Mouse (Mus musculus) ES-CJ7 (cell line): ENCODE results near the gene Glb1l3.

ENCODE experiments used
- DNase-seq: peaks from one replicate; pipeline ENCODE4 v3.0.0; 2011; ENCODE audit warnings: low read depth, low spot score

Gene Glb1l3

DNA sequence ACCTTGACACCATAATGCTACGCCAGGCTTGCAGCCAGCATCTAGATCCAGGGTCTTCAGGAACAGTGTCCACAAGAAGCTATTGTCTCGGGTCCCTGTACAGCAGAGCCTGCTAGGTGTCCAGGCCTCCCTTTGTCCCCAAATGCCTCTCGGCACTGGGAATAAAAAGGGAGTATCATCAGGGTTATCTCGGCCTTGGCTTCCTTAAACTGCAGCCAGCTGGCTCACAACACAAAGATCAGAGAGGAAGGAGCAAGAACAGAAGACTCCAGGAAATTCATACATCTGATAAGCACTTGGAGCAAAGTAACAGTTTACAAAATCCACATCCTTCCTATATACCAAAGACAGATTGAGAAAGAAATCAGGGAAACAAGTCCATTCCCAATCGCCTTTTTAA is at the start of gene Glb1l3:
Gene Glb1l3 (minus strand): TSS at position 140 of the 400 bp plus-strand sequence.
- DNase-seq: no peak

DNA sequence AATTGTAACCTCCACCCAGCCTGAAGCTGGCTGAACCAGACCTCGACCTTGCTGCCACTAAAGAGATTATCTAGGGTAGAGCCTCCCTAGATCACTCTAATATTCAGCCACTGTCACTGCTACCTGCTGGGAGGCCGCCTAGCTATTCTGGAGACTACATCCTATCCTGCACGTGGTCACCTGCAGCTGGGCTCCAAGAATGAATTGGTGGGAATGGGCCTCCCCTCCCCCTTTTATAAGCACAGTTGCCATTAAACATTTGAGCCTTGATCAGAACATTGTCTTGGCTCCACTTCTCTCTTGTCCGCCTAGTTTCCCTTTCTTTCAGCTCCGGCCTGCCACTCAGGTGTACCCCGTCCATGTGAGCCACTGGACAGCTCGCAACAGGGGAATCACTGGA is 9.2 kb upstream of the Glb1l3 start:
- DNase-seq: peak; percentile 43

DNA sequence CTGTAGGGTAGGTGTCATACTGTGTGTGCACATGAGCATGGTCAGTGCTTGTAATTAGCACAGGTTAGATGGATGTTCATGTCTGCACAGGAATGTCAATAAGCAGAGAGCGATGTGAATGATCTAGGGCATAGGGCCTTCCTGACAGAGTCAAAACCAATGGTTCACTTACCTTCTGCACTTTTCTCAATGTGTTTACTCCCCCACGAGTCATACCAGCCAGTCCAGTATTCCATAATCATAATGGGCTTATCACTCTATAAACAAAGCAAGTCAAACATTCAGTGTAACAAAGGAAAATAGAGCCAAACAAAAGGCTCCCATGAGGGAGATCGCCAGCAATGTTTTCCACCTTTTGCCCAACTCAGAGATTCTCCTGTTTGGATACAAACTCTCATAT is 29.6 kb downstream of the Glb1l3 start:
- no peak for DNase-seq

- no peak for DNase-seq
Measured at GRCm38 (mm10) chr9:26819942-26820341, 40.7 kb downstream of the Glb1l3 start.

- no peak for DNase-seq
Measured at GRCm38 (mm10) chr9:26808735-26809134, 52.0 kb downstream of the Glb1l3 start.

DNA sequence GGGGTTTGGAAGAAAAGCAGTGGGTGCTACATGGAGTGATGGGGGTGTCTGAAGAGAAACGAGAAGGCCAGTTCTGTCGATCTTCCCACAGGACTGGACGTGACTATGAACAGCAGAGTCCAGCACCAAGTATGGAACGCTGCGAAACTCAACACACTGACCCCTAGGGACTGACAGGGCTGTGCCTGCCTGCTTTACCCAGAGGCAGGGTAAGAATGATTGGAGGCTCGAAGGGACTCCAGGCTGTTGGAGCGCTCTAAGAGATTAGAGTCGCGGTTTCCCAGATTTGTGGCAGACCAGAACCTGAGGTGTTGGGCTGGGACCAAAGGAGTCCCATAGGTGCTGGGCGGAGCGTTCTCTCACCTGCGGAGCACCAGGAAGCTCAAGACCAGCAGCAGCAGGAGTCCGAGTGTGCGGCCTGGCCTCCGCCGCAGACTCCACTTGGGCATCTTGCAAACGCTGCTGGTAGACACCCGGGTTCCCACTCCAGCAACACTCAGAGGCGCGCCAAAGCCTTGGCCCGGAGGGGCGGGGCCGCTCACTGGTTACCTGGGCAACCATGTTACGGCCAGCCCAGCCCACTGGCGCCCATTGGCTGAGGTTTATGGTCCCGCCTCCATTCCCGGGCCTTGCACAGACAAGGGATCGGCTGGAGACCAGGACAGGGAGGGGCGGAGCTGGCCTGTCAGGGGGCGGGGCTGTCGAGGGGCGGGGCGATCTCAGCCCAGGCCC is 54.6 kb downstream of the Glb1l3 start, which contains the start of gene Glb1l2:
Gene Glb1l2 (minus strand): TSS at position 534 of the 732 bp plus-strand sequence.
- DNase-seq: peak; percentile 97

DNA sequence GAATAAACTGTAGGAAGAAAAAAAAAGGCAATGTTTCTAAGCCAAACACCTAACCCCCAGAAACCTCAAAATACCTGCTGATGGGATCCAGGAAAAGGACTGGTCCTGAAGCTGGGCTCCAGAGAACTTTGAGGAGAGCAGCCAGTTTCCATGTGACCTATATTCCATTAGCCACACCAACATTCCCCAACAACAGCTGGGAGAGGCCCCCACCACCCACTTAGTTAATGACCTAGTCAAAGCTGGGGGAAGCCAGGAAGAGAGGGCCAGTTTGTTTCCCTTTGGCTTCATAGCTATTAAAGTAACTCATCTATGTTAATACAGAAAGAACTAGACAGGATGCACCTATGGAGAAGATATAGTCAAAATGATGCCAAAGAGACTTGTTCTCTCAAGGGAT is 56.4 kb downstream of the Glb1l3 start:
- DNase-seq: no peak

DNA sequence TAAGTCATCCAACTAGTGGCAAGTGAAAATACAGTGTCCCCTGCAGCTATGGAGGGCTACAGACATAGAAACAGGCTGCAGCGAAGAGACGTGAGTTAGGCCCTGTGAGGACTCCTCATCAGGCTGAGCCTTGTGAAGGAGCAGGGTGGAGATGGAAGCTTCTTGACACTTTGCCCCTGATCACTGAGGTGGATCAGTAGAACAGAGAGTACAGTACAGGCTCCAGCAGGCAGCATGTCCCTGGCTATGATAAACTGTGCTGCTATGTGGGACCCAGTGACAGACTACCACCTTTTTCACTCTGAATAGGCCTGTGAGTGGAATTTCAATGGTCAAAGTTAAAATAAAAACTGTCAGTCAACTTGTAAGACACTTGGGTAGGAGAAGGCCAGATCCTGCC is 60.3 kb downstream of the Glb1l3 start:
- DNase-seq: no peak

GRCm38 (mm10) chr9:26798731-26799130 is 62.0 kb downstream of the Glb1l3 start:
- no peak for DNase-seq

DNA sequence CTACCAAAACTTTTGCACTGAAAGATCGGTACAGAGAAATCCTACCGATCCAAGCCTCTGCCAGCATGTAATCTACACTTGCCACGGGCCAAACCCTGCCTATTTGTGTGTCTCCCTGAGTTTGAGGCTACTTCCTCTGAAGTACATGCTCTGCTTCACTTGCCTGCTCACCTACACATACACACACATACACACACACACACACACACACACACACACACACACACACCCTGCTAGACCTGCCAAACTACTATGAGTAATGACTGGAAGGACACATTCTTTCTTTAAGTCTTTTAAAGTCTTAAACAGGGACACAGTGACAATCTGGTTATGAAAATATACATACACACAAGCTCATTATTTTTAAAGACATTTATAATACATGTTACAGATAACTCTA is 62.5 kb downstream of the Glb1l3 start:
- DNase-seq: no peak

GRCm38 (mm10) chr9:26792829-26793228 is 67.9 kb downstream of the Glb1l3 start:
- no peak for DNase-seq

DNA sequence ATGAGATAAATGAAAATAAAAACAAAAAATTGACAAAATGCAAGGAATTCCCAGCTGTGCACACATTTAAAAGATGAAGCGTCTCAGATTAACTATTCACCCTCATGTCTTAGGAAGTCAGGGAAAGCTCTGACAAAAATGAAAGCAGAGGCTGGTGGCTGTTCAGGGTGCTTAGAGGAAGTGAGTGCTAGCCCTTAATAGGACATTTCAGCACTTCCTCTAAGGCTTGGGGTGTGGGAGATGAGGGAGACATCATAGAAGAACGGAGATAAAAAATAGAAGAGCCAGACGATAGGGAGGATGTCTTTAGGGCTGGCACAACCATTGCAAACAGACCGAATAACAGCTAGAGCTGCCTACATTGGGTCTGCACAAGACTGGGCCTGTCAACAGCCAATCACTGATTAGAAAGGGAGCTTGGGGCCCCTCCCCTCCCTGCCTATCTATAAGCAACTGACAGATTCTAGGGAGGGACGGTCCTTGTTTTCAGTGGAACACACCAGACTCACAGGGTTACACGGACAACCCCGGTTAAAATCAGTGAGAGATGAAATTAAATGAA is 77.2 kb downstream of the Glb1l3 start:
- no peak for DNase-seq

GRCm38 (mm10) chr9:26778421-26778820 is 82.3 kb downstream of the Glb1l3 start:
- no peak for DNase-seq

DNA sequence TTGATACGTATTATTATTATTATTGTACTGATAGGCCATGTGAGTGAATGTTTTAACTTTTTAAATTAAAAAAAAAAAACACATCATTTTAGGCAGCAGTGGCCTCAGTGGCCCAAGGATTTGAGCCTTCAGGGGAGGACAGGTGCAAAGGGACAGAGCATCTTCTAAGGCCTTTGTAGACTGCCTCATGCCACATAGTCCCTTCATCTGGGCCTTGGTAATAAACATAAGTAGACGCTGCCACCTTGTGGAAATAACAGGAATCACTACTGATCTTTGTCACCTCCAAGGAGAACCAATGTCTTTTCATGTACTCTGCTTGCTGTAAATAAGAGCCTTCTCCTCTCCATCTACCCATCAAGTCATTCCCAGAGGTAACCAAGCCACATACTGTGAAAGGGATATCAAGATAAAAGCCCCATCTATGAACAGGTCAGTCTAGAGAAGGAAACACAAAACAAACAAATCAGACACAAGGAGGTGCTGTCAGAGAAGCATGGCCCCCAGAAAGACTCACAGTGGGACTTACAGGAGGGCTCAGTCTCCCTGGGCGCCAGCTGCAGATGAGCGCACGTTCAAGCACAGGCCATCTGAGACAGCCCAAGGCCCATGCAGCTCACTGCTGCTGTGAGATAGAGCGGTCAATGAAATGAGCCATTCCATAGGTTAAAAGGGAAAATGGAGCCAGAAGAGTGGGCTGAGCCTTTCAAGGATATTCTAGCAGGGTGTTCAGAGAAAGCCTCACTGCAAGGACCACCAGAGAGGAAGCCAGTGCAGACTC is 84.4 kb downstream of the Glb1l3 start:
- peak; percentile 71 for DNase-seq

DNA sequence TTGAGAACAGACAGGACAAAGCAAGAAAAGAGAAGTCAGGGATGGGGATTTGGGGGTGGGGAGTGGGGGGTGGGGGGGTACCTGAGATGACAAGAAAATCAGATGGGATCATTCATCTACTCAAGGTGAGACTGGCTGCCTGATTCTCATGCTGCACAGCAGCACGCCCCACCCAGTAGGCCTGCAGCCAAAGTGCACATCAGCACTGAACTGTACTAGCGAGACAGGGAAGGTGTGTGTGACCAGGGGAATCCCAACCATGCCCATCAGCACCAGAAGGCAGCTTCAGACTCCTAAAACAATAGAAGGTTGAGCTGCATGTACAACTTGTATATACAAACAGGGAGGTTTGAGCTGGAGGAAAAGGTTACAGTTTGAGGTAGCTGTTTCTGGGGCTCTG is 85.0 kb downstream of the Glb1l3 start:
- DNase-seq: no peak

DNA sequence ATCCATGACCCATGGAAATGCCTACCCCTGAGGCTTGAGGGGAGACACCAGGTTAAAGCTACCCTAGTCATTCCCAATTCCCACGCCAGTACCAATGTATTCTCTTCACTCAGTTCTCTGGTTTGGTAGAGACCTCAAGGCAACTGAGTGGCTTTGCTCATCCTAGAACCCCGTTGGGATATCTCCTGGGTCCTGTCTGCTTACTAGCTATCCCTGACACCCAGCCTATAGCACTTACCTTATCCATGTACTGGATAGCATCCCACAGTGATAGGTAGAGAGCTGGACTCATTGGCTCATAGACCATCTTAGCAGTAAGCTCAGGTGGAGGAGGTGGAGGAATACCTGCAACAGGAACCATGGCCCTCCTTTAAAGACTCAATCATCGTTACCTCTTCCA is 92.5 kb downstream of the Glb1l3 start:
- no peak for DNase-seq
